8 mouse cellular contexts compared by ENCODE assay signal in genomic region chr7:51878730-51879129, GRCm38 (mm10). TPM values are rescaled to one million over a fixed set of nuclear protein-coding genes. Genes with fewer than 3 reads are reported as not detected.
DNase-seq lines count a peak whose midpoint lies in the region; ATAC-seq and TF ChIP-seq lines count a peak whose summit lies in the region.

No protein-coding gene starts in this region.

- no peaks in the 10 kb centered on the region for H3K27me3 ChIP-seq in embryonic facial prominence, embryonic 11.5 days (ENCODE audit: control insufficient read depth, insufficient read depth, low read length)
- no peaks in the 10 kb centered on the region for H3K27me3 ChIP-seq in hindbrain, postnatal 0 days (ENCODE audit: insufficient read depth, low read length)
- no peaks in the 10 kb centered on the region for H3K27me3 ChIP-seq in midbrain, postnatal 0 days (ENCODE audit: insufficient read depth, low read length)

- peak overlapping the region; percentile 82 for H3K9ac ChIP-seq in embryonic facial prominence, embryonic 11.5 days (replicated peaks; ENCODE audit: low read length)
- peak overlapping the region; percentile 77 for H3K9ac ChIP-seq in hindbrain, postnatal 0 days (replicated peaks; ENCODE audit: low read length)
- peak overlapping the region; percentile 76 for H3K9ac ChIP-seq in midbrain, postnatal 0 days (replicated peaks; ENCODE audit: low read length, poor library complexity, severe bottlenecking)

- no peaks in the 10 kb centered on the region for H3K36me3 ChIP-seq in embryonic facial prominence, embryonic 11.5 days (replicated peaks; ENCODE audit: control insufficient read depth, insufficient read depth, low read depth, low read length)
- H3K36me3 ChIP-seq in hindbrain, postnatal 0 days (ENCODE audit: insufficient read depth, low read length), result no peaks in the 10 kb centered on the region
- H3K36me3 ChIP-seq in midbrain, postnatal 0 days (ENCODE audit: insufficient read depth, low read length), result no peaks in the 10 kb centered on the region

- no peaks in the 10 kb centered on the region for H3K4me1 ChIP-seq in embryonic facial prominence, embryonic 11.5 days (ENCODE audit: control insufficient read depth, insufficient read depth, low read length)
- 0 out of 2 replicates have a peak, but pooled peaks cover 4% of the 10 kb centered on the region for H3K4me1 ChIP-seq in hindbrain, postnatal 0 days (ENCODE audit: insufficient read depth, low read length)
- peaks cover 5% of the 10 kb centered on the region; the same call in 1 of the 2 replicates for H3K4me1 ChIP-seq in midbrain, postnatal 0 days (ENCODE audit: insufficient read depth, low read length)

- H3K4me2 ChIP-seq in embryonic facial prominence, embryonic 11.5 days (ENCODE audit: low read depth, low read length), result peak overlapping the region; percentile 89
- H3K4me2 ChIP-seq in hindbrain, postnatal 0 days (ENCODE audit: low read depth, low read length), result peak overlapping the region; percentile 81
- H3K4me2 ChIP-seq in midbrain, postnatal 0 days (ENCODE audit: low read depth, low read length, poor library complexity, severe bottlenecking), result peak overlapping the region; percentile 77

- under 1% methylated on average over 8 of the region's 8 CpGs for WGBS in embryonic facial prominence, embryonic 11.5 days
- WGBS in hindbrain, postnatal 0 days, result 2% methylated on average over 8 of the region's 8 CpGs
- WGBS in midbrain, postnatal 0 days, result under 1% methylated on average over 8 of the region's 8 CpGs

- no peak for TF ChIP-seq CTCF in layer of hippocampus, adult 2 months (conservative IDR thresholded peaks at IDR 0.05)
- TF ChIP-seq CTCF in hindbrain, postnatal 0 days (IDR thresholded peaks at IDR 0.05; ENCODE audit: low read depth), result no peak
- no peak for TF ChIP-seq CTCF in midbrain, postnatal 0 days (IDR thresholded peaks at IDR 0.05)

- peak overlapping the region; percentile 90 for H3K27ac ChIP-seq in layer of hippocampus, adult 2 months
- H3K27ac ChIP-seq in embryonic facial prominence, embryonic 11.5 days (replicated peaks; ENCODE audit: low read depth, low read length), result peak overlapping the region; percentile 97
- H3K27ac ChIP-seq in hindbrain, postnatal 0 days, result peak overlapping the region; percentile 80
- H3K27ac ChIP-seq in midbrain, postnatal 0 days (ENCODE audit: low read depth, low read length), result peak overlapping the region; percentile 74

- H3K9me3 ChIP-seq in embryonic facial prominence, embryonic 11.5 days (replicated peaks; ENCODE audit: control insufficient read depth, low read length), result no peaks in the 10 kb centered on the region
- no peaks in the 10 kb centered on the region for H3K9me3 ChIP-seq in hindbrain, postnatal 0 days (ENCODE audit: low read length)
- H3K9me3 ChIP-seq in midbrain, postnatal 0 days (ENCODE audit: low read length), result no peaks in the 10 kb centered on the region

- ATAC-seq in embryonic facial prominence, embryonic 11.5 days (replicated peaks; ENCODE audit: insufficient number of reproducible peaks, low FRiP score, low TSS enrichment, low read depth), result peak; percentile 64
- ATAC-seq in hindbrain, postnatal 0 days, result no peak
- ATAC-seq in midbrain, postnatal 0 days (ENCODE audit: low FRiP score), result 0 out of 2 replicates have a peak, but pooled peaks have one; percentile 9

- peak overlapping the region; percentile 65 for H3K4me3 ChIP-seq in layer of hippocampus, adult 2 months
- H3K4me3 ChIP-seq in embryonic facial prominence, embryonic 11.5 days (ENCODE audit: low read depth, low read length), result peak overlapping the region; percentile 46
- peak overlapping the region; percentile 51 for H3K4me3 ChIP-seq in hindbrain, postnatal 0 days (ENCODE audit: low read length)
- H3K4me3 ChIP-seq in midbrain, postnatal 0 days (ENCODE audit: low read depth, low read length), result peak overlapping the region; percentile 48

- no peak for DNase-seq in layer of hippocampus, adult 2 months (ENCODE audit: low spot score in 2 of 2)
- DNase-seq in layer of hippocampus, adult 18-20 months (ENCODE audit: low spot score in 2 of 2), result no peak
- peak; percentile 61 for DNase-seq in embryonic facial prominence, embryonic 11.5 days (ENCODE audit: low spot score)
- no peak for DNase-seq in hindbrain, postnatal 0 days (ENCODE audit: low spot score)
- no peak for DNase-seq in midbrain, postnatal 0 days (ENCODE audit: low spot score)
- no peak for DNase-seq in cerebellum, postnatal 25 days
- no peak for DNase-seq in spleen, postnatal 4 days (ENCODE audit: low spot score in 2 of 2)
- DNase-seq in layer of hippocampus, postnatal 10 days (ENCODE audit: low spot score in 2 of 2), result no peak

RNA-seq across cellular contexts. Expression of gene Fancf, which starts 16.7 kb away (rescaled TPM):
- total RNA-seq in layer of hippocampus, adult 2 months (2021), result 1 to 10 TPM; 4.7 to 5.0 TPM
- total RNA-seq in layer of hippocampus, adult 18-20 months (2021), result 1 to 10 TPM; 3.7 to 4.1 TPM
- 15.1 and 16.8 TPM in 2 replicates for polyA plus RNA-seq in embryonic facial prominence, embryonic 11.5 days (2014; fragmentation: Nextera tagmentation; extraction: Ambion mirVana)
- total RNA-seq in hindbrain, postnatal 0 days (2014; rRNA removed), result 12.8 and 22.6 TPM in 2 replicates
- polyA plus RNA-seq in hindbrain, postnatal 0 days (2015; fragmentation: Nextera tagmentation; extraction: Ambion mirVana), result 7.1 and 7.9 TPM in 2 replicates
- 10.6 and 11.3 TPM in 2 replicates for total RNA-seq in midbrain, postnatal 0 days (2014; rRNA removed)
- 7.0 and 8.2 TPM in 2 replicates for polyA plus RNA-seq in midbrain, postnatal 0 days (2015; fragmentation: Nextera tagmentation; extraction: Ambion mirVana)
- total RNA-seq in layer of hippocampus, postnatal 10 days (2021), result 1 to 10 TPM; 5.5 to 6.0 TPM

RNA-seq across cellular contexts. Expression of gene Gas2, which starts 16.9 kb away (rescaled TPM):
- 10 to 100 TPM; 28.2 to 31.0 TPM for total RNA-seq in layer of hippocampus, adult 2 months (2021)
- total RNA-seq in layer of hippocampus, adult 18-20 months (2021), result 10 to 100 TPM; 23.8 to 33.2 TPM
- 51.2 and 60.9 TPM in 2 replicates for polyA plus RNA-seq in embryonic facial prominence, embryonic 11.5 days (2014; fragmentation: Nextera tagmentation; extraction: Ambion mirVana)
- total RNA-seq in hindbrain, postnatal 0 days (2014; rRNA removed), result 11.9 and 27.4 TPM in 2 replicates
- 13.4 and 13.9 TPM in 2 replicates for polyA plus RNA-seq in hindbrain, postnatal 0 days (2015; fragmentation: Nextera tagmentation; extraction: Ambion mirVana)
- total RNA-seq in midbrain, postnatal 0 days (2014; rRNA removed), result 17.5 and 37.1 TPM in 2 replicates
- polyA plus RNA-seq in midbrain, postnatal 0 days (2015; fragmentation: Nextera tagmentation; extraction: Ambion mirVana), result 14.7 and 15.0 TPM in 2 replicates
- total RNA-seq in layer of hippocampus, postnatal 10 days (2021), result 10 to 100 TPM; 17.4 to 21.8 TPM
